Mouse (Mus musculus): ENCODE measurements around the gene Hist2h2bb. TPM values are rescaled to one million over a fixed set of nuclear protein-coding genes. Genes with fewer than 3 reads are reported as not detected.

Gene Hist2h2bb
- polyA plus RNA-seq, 2 experiments = 16.9 to 24.5 TPM

- WGBS (ENCODE audit: insufficient replicate concordance) = 13% methylated on average over 5 of the region's 5 CpGs
These were observed 23.8 kb downstream of the Hist2h2bb start for GRCm38 (mm10) chr3:96293368-96293767.

GRCm38 (mm10) chr3:96293787-96294186, 24.2 kb downstream of the Hist2h2bb start, which contains the start of gene Fcgr1:
TSS of gene Fcgr1 (minus strand) at chr3:96293969.
- no peak for TF ChIP-seq CTCF (IDR thresholded peaks at IDR 0.05; ENCODE audit: low read depth)
- no peak for TF ChIP-seq EP300 (IDR thresholded peaks at IDR 0.05; ENCODE audit: low read depth)
- H3K27ac ChIP-seq = no peak within 1 kb of the TSS
- no peak within 1 kb of the TSS for H3K4me2 ChIP-seq (ENCODE audit: low read depth)
- no peak within 1 kb of the TSS for H3K9ac ChIP-seq (replicated peaks)
- H3K27me3 ChIP-seq (ENCODE audit: control insufficient read depth, insufficient read depth, low read length) = no peaks in the 10 kb centered on the region
- H3K4me3 ChIP-seq (ENCODE audit: insufficient read depth in 1 of 2, low read depth in 2 of 2, low read length in 2 of 2) = 0 out of 4 replicates have a peak within 1 kb of the TSS, but pooled peaks of 1 of the 2 experiments have one; percentile 17
- H3K36me3 ChIP-seq (replicated peaks; ENCODE audit: control insufficient read depth, insufficient read depth, low read depth) = no peaks in the 10 kb centered on the region
- no peaks in the 10 kb centered on the region for H3K4me1 ChIP-seq (replicated peaks; ENCODE audit: control insufficient read depth in 2 of 2, insufficient read depth in 2 of 2, low read length in 1 of 2)
- ATAC-seq (ENCODE audit: insufficient read depth) = no peak
- 11% methylated on average over 4 of the region's 4 CpGs for WGBS (ENCODE audit: insufficient replicate concordance)
- no peaks in the 10 kb centered on the region for H3K9me3 ChIP-seq (ENCODE audit: control insufficient read depth, low read length)
- no peak for DNase-seq (ENCODE audit: low read depth in 3 of 3, low spot score in 3 of 3)

More at GRCm38 (mm10) chr3:96293368-96293767, 23.8 kb downstream of the Hist2h2bb start:
- TF ChIP-seq EP300 (IDR thresholded peaks at IDR 0.05; ENCODE audit: low read depth) (no peak), CTCF (IDR thresholded peaks at IDR 0.05; ENCODE audit: low read depth) (no peak)
- Histone ChIP-seq H3K9ac (replicated peaks) (no peak overlapping the region), H3K27me3 (ENCODE audit: control insufficient read depth, insufficient read depth, low read length) (no peaks in the 10 kb centered on the region), H3K4me3 (ENCODE audit: insufficient read depth in 1 of 2, low read depth in 2 of 2, low read length in 2 of 2) (0 out of 4 replicates have a peak overlapping the region, but pooled peaks of 1 of the 2 experiments have one; percentile 17), H3K36me3 (replicated peaks; ENCODE audit: control insufficient read depth, insufficient read depth, low read depth) (no peaks in the 10 kb centered on the region), H3K9me3 (ENCODE audit: control insufficient read depth, low read length) (no peaks in the 10 kb centered on the region), H3K27ac (no peak overlapping the region), H3K4me2 (ENCODE audit: low read depth) (no peak overlapping the region), H3K4me1 (replicated peaks; ENCODE audit: control insufficient read depth in 2 of 2, insufficient read depth in 2 of 2, low read length in 1 of 2) (no peaks in the 10 kb centered on the region)
- ATAC-seq (ENCODE audit: insufficient read depth) (no peak), DNase-seq (ENCODE audit: low read depth in 3 of 3, low spot score in 3 of 3) (no peak)

GRCm38 (mm10) chr3:96298360-96298759, 28.8 kb downstream of the Hist2h2bb start:
- no peak overlapping the region for H3K9ac ChIP-seq (replicated peaks)
- DNase-seq (ENCODE audit: low read depth in 3 of 3, low spot score in 3 of 3) = no peak
- H3K4me2 ChIP-seq (ENCODE audit: low read depth) = no peak overlapping the region
- 70% methylated on average over 4 of the region's 4 CpGs for WGBS (ENCODE audit: insufficient replicate concordance)
- H3K27ac ChIP-seq = no peak overlapping the region
- TF ChIP-seq EP300 (IDR thresholded peaks at IDR 0.05; ENCODE audit: low read depth) = no peak
- no peak for TF ChIP-seq CTCF (IDR thresholded peaks at IDR 0.05; ENCODE audit: low read depth)
- ATAC-seq (ENCODE audit: insufficient read depth) = no peak
- H3K4me1 ChIP-seq (replicated peaks; ENCODE audit: control insufficient read depth in 2 of 2, insufficient read depth in 2 of 2, low read length in 1 of 2) = no peaks in the 10 kb centered on the region
- H3K27me3 ChIP-seq (ENCODE audit: control insufficient read depth, insufficient read depth, low read length) = no peaks in the 10 kb centered on the region; the same call in 1 of the 2 replicates
- H3K4me3 ChIP-seq (ENCODE audit: insufficient read depth in 1 of 2, low read depth in 2 of 2, low read length in 2 of 2) = no peak overlapping the region
- no peaks in the 10 kb centered on the region for H3K36me3 ChIP-seq (replicated peaks; ENCODE audit: control insufficient read depth, insufficient read depth, low read depth)
- H3K9me3 ChIP-seq (ENCODE audit: control insufficient read depth, low read length) = no peaks in the 10 kb centered on the region

GRCm38 (mm10) chr3:96299562-96299961, 30.0 kb downstream of the Hist2h2bb start:
- no peak for DNase-seq (ENCODE audit: low read depth in 3 of 3, low spot score in 3 of 3)
- Histone ChIP-seq H3K4me3 (ENCODE audit: insufficient read depth in 1 of 2, low read depth in 2 of 2, low read length in 2 of 2) (no peak overlapping the region), H3K4me2 (ENCODE audit: low read depth) (no peak overlapping the region), H3K36me3 (replicated peaks; ENCODE audit: control insufficient read depth, insufficient read depth, low read depth) (no peaks in the 10 kb centered on the region), H3K27me3 (ENCODE audit: control insufficient read depth, insufficient read depth, low read length) (no peaks in the 10 kb centered on the region; the same call in 1 of the 2 replicates), H3K27ac (no peak overlapping the region), H3K9me3 (ENCODE audit: control insufficient read depth, low read length) (no peaks in the 10 kb centered on the region), H3K4me1 (replicated peaks; ENCODE audit: control insufficient read depth in 2 of 2, insufficient read depth in 2 of 2, low read length in 1 of 2) (no peaks in the 10 kb centered on the region; a peak in 1 of 4 replicates), H3K9ac (replicated peaks) (no peak overlapping the region)
- TF ChIP-seq CTCF (IDR thresholded peaks at IDR 0.05; ENCODE audit: low read depth) (no peak), EP300 (IDR thresholded peaks at IDR 0.05; ENCODE audit: low read depth) (no peak)
- ATAC-seq (ENCODE audit: insufficient read depth) = no peak
- 77% methylated on average over 2 of the region's 2 CpGs for WGBS (ENCODE audit: insufficient replicate concordance)

GRCm38 (mm10) chr3:96300706-96301529, 31.4 kb downstream of the Hist2h2bb start:
- H3K9ac ChIP-seq (replicated peaks) = no peak overlapping the region
- H3K4me2 ChIP-seq (ENCODE audit: low read depth) = peak overlapping the region; percentile 34
- no peak for TF ChIP-seq EP300 (IDR thresholded peaks at IDR 0.05; ENCODE audit: low read depth)
- TF ChIP-seq CTCF (IDR thresholded peaks at IDR 0.05; ENCODE audit: low read depth) = no peak
- no peaks in the 10 kb centered on the region for H3K9me3 ChIP-seq (ENCODE audit: control insufficient read depth, low read length)
- H3K4me1 ChIP-seq (replicated peaks; ENCODE audit: control insufficient read depth in 2 of 2, insufficient read depth in 2 of 2, low read length in 1 of 2) = no peaks in the 10 kb centered on the region; a peak in 1 of 4 replicates
- H3K4me3 ChIP-seq (ENCODE audit: insufficient read depth in 1 of 2, low read depth in 2 of 2, low read length in 2 of 2) = peak overlapping the region; percentile 4 to 39; a peak in 2 of 4 replicates
- WGBS (ENCODE audit: insufficient replicate concordance) = 54% methylated on average over 26 of the region's 26 CpGs
- no peaks in the 10 kb centered on the region for H3K36me3 ChIP-seq (replicated peaks; ENCODE audit: control insufficient read depth, insufficient read depth, low read depth)
- no peaks in the 10 kb centered on the region; the same call in 1 of the 2 replicates for H3K27me3 ChIP-seq (ENCODE audit: control insufficient read depth, insufficient read depth, low read length)
- DNase-seq (ENCODE audit: low read depth in 3 of 3, low spot score in 3 of 3) (no peak), ATAC-seq (ENCODE audit: insufficient read depth) (no peak)
- H3K27ac ChIP-seq = no peak overlapping the region
